Mouse (Mus musculus) heart, adult 11 months (tissue): ENCODE measurements around the gene Ostf1.

Experiments
- DNase-seq: peaks from one replicate; pipeline ENCODE4 v3.0.0; 2022

Gene Ostf1

GRCm38 (mm10) chr19:18644084-18644483 is 12.5 kb upstream of the Ostf1 start:
- peak; percentile 15 for DNase-seq

- DNase-seq, result peak; percentile 77
Measured at GRCm38 (mm10) chr19:18643411-18643810, 11.8 kb upstream of the Ostf1 start.

- DNase-seq, result peak; percentile 83
Measured at GRCm38 (mm10) chr19:18641001-18641400, 9.4 kb upstream of the Ostf1 start.

GRCm38 (mm10) chr19:18639552-18639951 is 7.9 kb upstream of the Ostf1 start:
- DNase-seq, result no peak

GRCm38 (mm10) chr19:18638949-18639348 is 7.3 kb upstream of the Ostf1 start:
- DNase-seq, result peak; percentile 89

GRCm38 (mm10) chr19:18637954-18638353 is 6.3 kb upstream of the Ostf1 start:
- peak; percentile 66 for DNase-seq

GRCm38 (mm10) chr19:18632231-18633185 is 885 bp upstream of the Ostf1 start:
- no peak for DNase-seq

- DNase-seq, result peak; percentile 98
Measured at GRCm38 (mm10) chr19:18631161-18631643, 421 bp downstream of the Ostf1 start.

GRCm38 (mm10) chr19:18630221-18631119 is 1.2 kb downstream of the Ostf1 start:
- DNase-seq, result peak; percentile 93

GRCm38 (mm10) chr19:18629589-18629988 is 2.0 kb downstream of the Ostf1 start:
- no peak for DNase-seq

- DNase-seq, result no peak
Measured at GRCm38 (mm10) chr19:18623894-18624293, 7.7 kb downstream of the Ostf1 start.

- DNase-seq, result no peak
Measured at GRCm38 (mm10) chr19:18619691-18620090, 11.9 kb downstream of the Ostf1 start.

- DNase-seq, result no peak
Measured at GRCm38 (mm10) chr19:18619060-18619459, 12.6 kb downstream of the Ostf1 start.

- peak; percentile 92 for DNase-seq
Measured at GRCm38 (mm10) chr19:18617504-18617903, 14.1 kb downstream of the Ostf1 start.

GRCm38 (mm10) chr19:18615680-18616240 is 15.9 kb downstream of the Ostf1 start:
- peak; percentile 93 for DNase-seq

- no peak for DNase-seq
Measured at GRCm38 (mm10) chr19:18614337-18614736, 17.3 kb downstream of the Ostf1 start.

- no peak for DNase-seq
Measured at GRCm38 (mm10) chr19:18608975-18609374, 22.6 kb downstream of the Ostf1 start.

GRCm38 (mm10) chr19:18607907-18608306 is 23.7 kb downstream of the Ostf1 start:
- DNase-seq, result no peak

GRCm38 (mm10) chr19:18603011-18603410 is 28.6 kb downstream of the Ostf1 start:
- DNase-seq, result no peak

- peak; percentile 51 for DNase-seq
Measured at GRCm38 (mm10) chr19:18600611-18601010, 31.0 kb downstream of the Ostf1 start.

GRCm38 (mm10) chr19:18599650-18600049 is 32.0 kb downstream of the Ostf1 start:
- DNase-seq, result no peak

GRCm38 (mm10) chr19:18599051-18599450 is 32.6 kb downstream of the Ostf1 start:
- DNase-seq, result no peak
